Mouse (Mus musculus) testis, adult 2 months (tissue): ENCODE data around the gene Dpf2. TPM values are rescaled to one million over a fixed set of nuclear protein-coding genes. Genes with fewer than 3 reads are reported as not detected.
A peak's percentile ranks its signal among the peaks of the same experiment; 100 is the strongest.

ENCODE experiments used
- H3K27ac ChIP-seq: fragments of 200-500 bp; 2 replicates; pipeline ENCODE4 v1.5.1; 2012; ENCODE audit warnings: low read depth, low read length; ENCODE audit not compliant: control insufficient read depth, insufficient read depth
- H3K27me3 ChIP-seq: fragments of 200-500 bp; 2 replicates; pipeline ENCODE4 v1.6.1; 2012; ENCODE audit warnings: mild to moderate bottlenecking, low read length, moderate library complexity; ENCODE audit not compliant: control insufficient read depth, insufficient read depth
- H3K36me3 ChIP-seq: fragments of 200-500 bp; 2 replicates; pipeline ENCODE4 v1.6.1; 2012; ENCODE audit warnings: mild to moderate bottlenecking, low read length; ENCODE audit not compliant: control insufficient read depth, insufficient read depth
- H3K4me1 ChIP-seq: fragments of 200-500 bp; 2 replicates; pipeline ENCODE4 v1.6.1; 2012; ENCODE audit warnings: low read length; ENCODE audit not compliant: control insufficient read depth, insufficient read depth
- H3K4me3 ChIP-seq: fragments of 200-500 bp; 2 replicates; pipeline ENCODE4 v1.5.1; 2012; ENCODE audit warnings: low read depth, mild to moderate bottlenecking, low read length, moderate library complexity, mixed read lengths; ENCODE audit not compliant: control insufficient read depth
- CTCF ChIP-seq: fragments of 200-500 bp; IDR thresholded peaks from 2 replicates; pipeline ENCODE4 v1.5.1; 2012; ENCODE audit warnings: low read depth, mild to moderate bottlenecking, inconsistent platforms, low read length, moderate library complexity; ENCODE audit not compliant: control insufficient read depth, insufficient read depth, insufficient replicate concordance
- POLR2A ChIP-seq: fragments of 200-500 bp; IDR thresholded peaks from 2 replicates; pipeline ENCODE4 v1.6.1; 2012; ENCODE audit warnings: low read depth, mild to moderate bottlenecking, inconsistent platforms, low read length, moderate library complexity; ENCODE audit not compliant: control insufficient read depth
- polyA plus RNA-seq: library from polyadenylated mRNA; depleted of rRNA; stranded (reverse); fragments of >200 nt; gene quantifications from 2 replicates; pipeline ENCODE4 v1.2.3, GENCODE M21; 2012

Gene Dpf2
- polyA plus RNA-seq, 1 experiment = 69.2 TPM

DNA sequence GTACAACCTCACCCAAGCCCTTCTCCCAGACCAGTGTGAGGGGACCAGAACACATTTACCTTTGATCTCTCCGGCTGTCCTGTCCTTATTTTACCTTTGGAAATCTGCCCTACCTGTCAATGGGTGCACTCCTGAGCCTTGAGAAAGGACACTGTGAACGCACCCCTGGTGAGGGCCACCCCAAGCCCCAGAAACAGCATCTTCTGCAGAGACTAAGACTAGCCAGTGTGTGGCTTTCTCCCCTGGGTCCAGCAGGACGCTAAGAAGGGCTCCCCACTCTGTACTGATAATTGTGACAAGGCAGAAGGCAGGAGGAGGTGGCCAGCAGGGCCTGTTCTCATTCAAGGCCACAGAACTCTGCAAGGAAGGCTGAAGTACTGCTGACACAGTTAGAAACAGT, 33.9 kb downstream of the Dpf2 start:
- H3K27ac ChIP-seq = peak overlapping the region; percentile 59
- no peaks in the 10 kb centered on the region for H3K36me3 ChIP-seq

DNA sequence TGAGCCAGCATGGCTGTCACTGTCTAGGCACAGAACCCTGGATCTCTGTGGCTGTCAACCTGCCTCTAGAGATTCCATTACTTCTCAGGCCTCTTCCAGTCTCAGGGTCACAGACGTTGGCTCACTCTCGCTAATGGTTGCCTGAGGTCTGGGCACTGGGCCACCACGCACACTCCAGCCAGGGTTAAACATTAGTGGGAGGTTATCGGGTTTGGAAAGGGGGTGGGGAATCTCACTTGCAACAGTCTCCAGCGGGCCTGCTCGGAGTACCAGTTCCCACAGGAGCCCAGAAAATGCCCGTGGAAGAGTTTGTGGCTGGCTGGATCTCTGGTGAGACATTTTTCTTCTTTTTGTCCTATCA, 34.5 kb downstream of the Dpf2 start:
- peak overlapping the region; percentile 59 for H3K27ac ChIP-seq
- H3K4me3 ChIP-seq = peak overlapping the region; percentile 28
- peaks cover 22% of the 10 kb centered on the region for H3K4me1 ChIP-seq
- no peaks in the 10 kb centered on the region for H3K27me3 ChIP-seq
- H3K36me3 ChIP-seq = no peaks in the 10 kb centered on the region
- TF ChIP-seq POLR2A = no peak
- TF ChIP-seq CTCF = no peak

More for the DNA sequence above, 33.9 kb downstream of the Dpf2 start:
- H3K27me3 ChIP-seq = no peaks in the 10 kb centered on the region
- H3K4me1 ChIP-seq = peaks cover 20% of the 10 kb centered on the region
- H3K4me3 ChIP-seq = peak overlapping the region; percentile 28
- peak; percentile 56 for TF ChIP-seq POLR2A
- no peak for TF ChIP-seq CTCF

DNA sequence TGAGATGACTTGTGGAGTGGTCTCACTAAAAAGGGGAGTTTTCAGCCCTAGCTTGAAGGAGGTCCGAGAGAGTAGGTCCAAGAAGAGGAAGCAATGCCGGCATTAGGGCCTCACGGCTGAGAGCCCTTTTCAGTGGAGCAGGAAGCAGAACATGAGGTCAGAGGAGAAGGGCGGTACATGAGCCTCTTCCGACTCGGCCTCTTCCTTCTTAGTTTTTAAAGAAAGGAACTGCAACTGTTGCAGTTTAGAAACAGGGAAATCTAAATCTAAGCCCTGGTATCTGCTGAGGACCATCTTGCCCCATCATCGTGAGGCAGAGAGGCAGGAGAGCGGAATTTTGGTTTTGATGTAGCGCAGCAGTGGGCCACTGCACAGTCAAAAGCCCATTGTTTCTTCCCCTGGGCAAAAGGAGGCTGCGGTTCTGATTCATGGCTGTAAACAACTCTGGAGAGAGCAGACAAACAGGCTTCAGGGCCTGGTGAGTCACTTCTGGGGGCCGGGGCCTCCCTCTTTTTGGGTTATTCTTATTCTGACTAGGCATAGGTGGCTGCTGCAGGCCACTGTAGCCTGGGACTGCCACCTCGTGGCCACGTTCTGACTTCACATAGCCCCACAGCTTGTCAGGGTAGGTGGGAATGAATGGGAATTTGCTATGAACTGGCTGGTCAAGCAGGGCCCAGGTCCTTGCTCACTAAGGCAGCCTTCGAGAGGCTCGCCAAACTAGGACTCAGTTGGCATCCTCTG, 35.0 kb downstream of the Dpf2 start, which contains the start of gene Slc25a45:
Gene Slc25a45 (plus strand): TSS at position 191 of the 744 bp plus-strand sequence.
- peaks cover 22% of the 10 kb centered on the region for H3K4me1 ChIP-seq
- H3K27me3 ChIP-seq = no peaks in the 10 kb centered on the region
- peak within 1 kb of the TSS; percentile 59 for H3K27ac ChIP-seq
- TF ChIP-seq POLR2A (0 out of 2 replicates have a peak, but pooled peaks have one; percentile 20), CTCF (peak; percentile 39; the same call in 1 of the 2 replicates)
- H3K36me3 ChIP-seq = no peaks in the 10 kb centered on the region
- H3K4me3 ChIP-seq = peak within 1 kb of the TSS; percentile 40

DNA sequence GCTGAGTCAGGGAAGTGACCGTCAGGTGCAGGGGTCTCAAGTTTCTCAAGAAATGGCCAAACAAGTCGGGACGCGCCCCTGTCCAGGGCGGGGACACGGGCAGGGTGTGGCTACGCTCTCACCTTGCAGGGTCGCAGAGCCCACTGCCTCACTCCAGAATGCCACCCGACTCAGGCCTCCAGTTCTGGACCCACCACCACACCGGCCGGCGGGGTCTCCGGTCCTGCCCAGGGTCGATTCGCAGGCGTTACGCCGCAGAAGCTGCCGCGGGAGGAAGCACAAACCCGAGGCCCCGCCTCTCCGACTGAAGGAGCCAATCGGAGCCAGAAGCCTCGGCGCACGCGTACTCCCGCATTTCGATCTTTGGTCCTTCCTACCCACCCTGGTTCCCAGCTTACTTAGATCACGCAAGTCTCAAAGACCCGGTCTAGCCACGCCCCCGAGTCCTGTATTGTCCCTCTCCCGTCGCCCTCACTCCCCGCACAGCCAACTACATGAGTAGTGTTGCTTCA, 37.8 kb downstream of the Dpf2 start, which contains the start of gene Frmd8:
Gene Frmd8 (minus strand): TSS at position 306 of the 512 bp plus-strand sequence.
- Histone ChIP-seq H3K36me3 (no peaks in the 10 kb centered on the region), H3K27ac (peak within 1 kb of the TSS; percentile 78), H3K4me3 (peak within 1 kb of the TSS; percentile 95), H3K27me3 (no peaks in the 10 kb centered on the region), H3K4me1 (peaks cover 19% of the 10 kb centered on the region)
- TF ChIP-seq CTCF (no peak), POLR2A (peak; percentile 84)

DNA sequence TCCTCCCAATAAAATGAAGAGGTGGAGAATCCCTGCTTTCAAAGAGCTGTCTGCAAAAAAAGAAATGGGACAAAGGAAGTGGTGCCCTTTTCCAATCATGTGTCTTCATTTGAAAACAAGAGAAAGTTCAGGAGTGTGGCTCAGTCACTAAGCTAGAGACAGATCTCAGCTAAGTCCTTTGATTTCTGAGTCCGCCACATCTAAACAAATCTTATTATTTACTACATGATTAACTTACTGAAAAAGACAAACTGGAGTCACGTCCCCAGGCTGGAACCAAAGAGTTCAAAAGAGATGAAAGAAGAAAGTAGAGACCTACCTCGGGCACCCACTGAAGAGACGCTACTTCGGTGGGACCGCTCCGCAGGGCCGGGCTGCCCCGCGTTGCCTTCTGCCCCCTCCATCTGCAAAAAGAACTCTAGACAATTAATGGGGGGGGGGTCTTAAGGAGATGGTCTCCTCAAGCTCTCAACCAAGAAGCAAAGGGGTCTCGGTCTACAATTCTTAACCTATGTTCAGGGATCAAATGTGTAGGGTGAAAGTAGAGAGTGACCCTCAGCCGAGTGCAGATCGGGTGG, 38.3 kb downstream of the Dpf2 start:
- peak overlapping the region; percentile 95 for H3K4me3 ChIP-seq
- TF ChIP-seq CTCF (no peak), POLR2A (no peak)
- no peaks in the 10 kb centered on the region for H3K36me3 ChIP-seq
- no peaks in the 10 kb centered on the region for H3K27me3 ChIP-seq
- peak overlapping the region; percentile 78 for H3K27ac ChIP-seq
- H3K4me1 ChIP-seq = peaks cover 16% of the 10 kb centered on the region

DNA sequence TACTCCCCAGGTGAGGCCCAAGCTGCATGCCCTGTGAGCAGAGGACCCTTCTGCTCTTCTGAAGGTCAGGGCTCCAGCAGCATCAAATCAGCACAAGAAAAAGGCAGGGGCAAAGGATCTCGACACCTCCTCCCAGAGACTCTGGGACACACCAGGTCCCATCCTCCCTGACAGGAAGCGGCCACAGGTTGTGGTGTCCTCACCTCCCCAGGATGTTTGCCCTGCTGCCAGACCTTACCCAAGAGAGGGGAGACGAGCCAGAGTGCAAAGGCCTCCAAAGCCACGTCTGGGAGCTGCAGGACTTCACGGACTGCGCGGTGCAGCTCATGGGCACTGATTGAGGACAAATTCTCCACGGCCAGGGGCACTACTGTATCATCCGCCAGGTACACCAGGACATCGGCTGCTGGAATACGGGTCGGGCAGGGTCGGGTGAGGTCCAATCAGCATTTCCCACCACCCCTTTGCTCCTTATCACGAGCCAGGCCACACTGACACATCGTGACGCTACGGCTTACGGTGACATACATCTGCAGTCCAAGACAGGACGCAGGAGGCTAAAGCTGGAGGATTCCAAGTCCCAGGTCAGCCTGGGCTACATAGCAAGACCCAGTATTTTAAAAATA, 39.8 kb downstream of the Dpf2 start:
- H3K4me3 ChIP-seq = no peak overlapping the region
- peaks cover 13% of the 10 kb centered on the region for H3K4me1 ChIP-seq
- TF ChIP-seq CTCF (no peak), POLR2A (no peak)
- no peak overlapping the region for H3K27ac ChIP-seq
- no peaks in the 10 kb centered on the region for H3K27me3 ChIP-seq
- H3K36me3 ChIP-seq = no peaks in the 10 kb centered on the region

DNA sequence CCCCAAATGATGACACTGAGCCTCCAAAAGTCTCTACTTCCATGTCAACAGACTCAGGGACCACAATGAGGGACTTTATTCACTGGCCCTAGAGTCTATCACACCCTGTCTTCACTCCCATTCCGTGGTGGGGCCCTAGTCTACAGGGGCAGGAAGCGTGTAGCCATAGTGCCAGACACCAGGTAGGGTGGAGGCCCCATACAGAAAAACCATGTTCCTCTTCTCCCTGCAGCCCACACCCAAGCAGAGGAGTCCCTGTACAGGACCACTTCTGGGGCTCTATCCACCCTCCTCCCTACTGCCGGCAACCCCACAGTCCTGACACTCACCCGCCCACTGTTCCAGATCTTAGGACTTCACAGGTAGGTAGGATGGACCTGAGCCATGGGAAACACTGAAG, 40.3 kb downstream of the Dpf2 start:
- Histone ChIP-seq H3K27me3 (no peaks in the 10 kb centered on the region), H3K4me1 (peaks cover 10% of the 10 kb centered on the region), H3K27ac (no peak overlapping the region), H3K4me3 (no peak overlapping the region), H3K36me3 (no peaks in the 10 kb centered on the region)
- no peak for TF ChIP-seq CTCF
- no peak for TF ChIP-seq POLR2A
